Mouse (Mus musculus): ENCODE measurements around the gene Vmn2r124.
"Not testable (repeated sequence)": the region's sequence is repeated elsewhere in the genome, so short reads cannot be mapped to it uniquely, and the experiment has no call there.

Vmn2r124 gene

DNA sequence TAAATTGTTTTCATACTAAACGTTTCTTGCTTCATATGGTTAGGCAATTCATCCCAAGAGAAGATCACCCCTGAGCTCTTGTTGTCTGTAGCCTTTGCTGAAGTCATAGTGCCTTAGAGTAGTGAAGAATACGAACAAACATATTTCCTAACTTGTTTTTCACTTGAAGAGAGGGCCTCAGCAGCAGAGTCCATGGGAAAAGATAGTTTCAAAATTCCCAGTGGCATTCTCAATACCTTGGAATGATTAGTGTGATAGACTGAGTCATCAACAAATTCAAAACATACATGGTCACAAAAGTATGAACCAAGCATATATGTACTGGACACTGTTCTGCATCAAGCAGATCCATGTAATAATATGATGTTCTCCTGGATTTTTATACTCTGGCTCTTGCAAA, at the start of gene Vmn2r124:
TSS of gene Vmn2r124 (plus strand) at position 301 of the 400 bp plus-strand sequence.
- DNase-seq (ENCODE audit: low spot score) = no peak

DNA sequence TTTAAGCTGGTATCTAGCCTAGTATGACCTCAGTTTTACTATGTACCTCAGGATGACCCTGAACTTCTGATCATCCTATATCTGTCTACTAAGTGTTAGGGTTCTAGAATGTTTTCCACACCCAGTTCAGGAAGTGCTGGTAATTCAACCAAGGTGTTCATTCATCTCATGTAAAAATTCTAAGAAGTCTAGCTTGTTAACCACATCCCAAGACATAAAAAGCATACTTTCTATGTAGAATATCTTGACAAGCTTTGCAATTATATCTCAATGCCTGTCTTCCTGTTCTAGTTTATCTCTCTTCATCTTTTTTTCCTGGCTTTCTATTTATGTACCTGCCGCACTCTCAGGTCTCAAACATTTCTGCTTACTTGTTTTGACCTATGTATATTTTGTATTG, 44.5 kb upstream of the Vmn2r124 start:
- DNase-seq (ENCODE audit: low spot score) = no peak

DNA sequence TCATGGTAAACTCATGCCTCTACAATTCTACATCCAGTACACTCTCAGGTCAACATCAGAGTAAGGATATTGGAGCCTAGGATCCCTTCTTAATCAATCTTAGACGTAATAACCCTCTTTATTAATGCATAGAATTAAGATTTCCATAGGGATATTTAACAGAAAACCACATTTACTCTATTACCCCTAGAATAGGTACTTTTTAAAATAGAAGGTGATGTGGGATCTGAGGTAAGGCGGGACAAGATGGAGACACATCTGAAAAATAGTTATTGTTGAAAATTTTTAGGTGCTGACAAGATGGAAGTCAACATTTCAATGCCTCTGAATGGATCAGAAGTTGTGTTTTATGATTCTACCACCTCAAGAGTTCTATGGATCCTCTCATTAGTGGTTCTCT, 27.8 kb upstream of the Vmn2r124 start, which contains the start of gene Fpr-rs4:
TSS of gene Fpr-rs4 (plus strand) at position 301 of the 400 bp plus-strand sequence.
- no peak for DNase-seq (ENCODE audit: low spot score)

GRCm38 (mm10) chr17:18084716-18085115, 35.5 kb downstream of the Vmn2r124 start, which contains the start of gene Vmn2r91:
TSS of gene Vmn2r91 (plus strand) at chr17:18085016.
- DNase-seq (ENCODE audit: low spot score) = not testable (repeated sequence)

- not testable (repeated sequence) for DNase-seq (ENCODE audit: low spot score)
Measured at GRCm38 (mm10) chr17:18095626-18096025, 46.4 kb downstream of the Vmn2r124 start.

DNA sequence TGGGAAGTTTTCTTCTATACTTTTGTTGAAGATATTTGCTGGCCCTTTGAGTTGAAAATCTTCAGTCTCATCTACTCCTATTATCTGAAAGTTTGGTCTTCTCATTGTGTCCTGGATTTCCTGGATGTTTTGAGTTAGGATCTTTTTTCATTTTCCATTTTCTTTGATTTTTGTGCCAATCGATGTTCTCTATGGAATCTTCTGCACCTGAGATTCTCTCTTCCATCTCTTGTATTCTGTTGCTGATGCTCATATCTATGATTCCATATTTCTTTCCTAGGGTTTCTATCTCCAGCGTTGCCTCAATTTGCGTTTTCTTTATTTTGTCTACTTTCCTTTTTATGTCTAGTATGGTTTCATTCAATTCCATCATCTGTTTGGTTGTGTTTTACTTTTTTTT, 53.0 kb downstream of the Vmn2r124 start:
- DNase-seq (ENCODE audit: low spot score) = not testable (repeated sequence)

Measured in left cerebral cortex, adult 11 months (tissue).